Mouse (Mus musculus) midbrain, postnatal 0 days (tissue): ENCODE results near the gene Wdr82. TPM values are rescaled to one million over a fixed set of nuclear protein-coding genes. Genes with fewer than 3 reads are reported as not detected.

Experiments used
- ATAC-seq: fragments of 200-750 bp; cut with Nextera tagmentation; 2 replicates; pipeline ENCODE4 v1.8.0; 2017; ENCODE audit warnings: moderate number of reproducible peaks, mild to moderate bottlenecking, moderate TSS enrichment, moderate library complexity; ENCODE audit not compliant: low FRiP score
- DNase-seq: peaks from one replicate; pipeline ENCODE4 v3.0.0-alpha.2; 2015; ENCODE audit warnings: low spot score
- H3K27ac ChIP-seq: fragments of 300-500 bp; sonication (generic); 2 replicates; pipeline ENCODE4 v1.5.1; 2014; ENCODE audit warnings: low read depth, mild to moderate bottlenecking, low read length, mixed read lengths
- H3K27me3 ChIP-seq: fragments of 300-500 bp; sonication (generic); 2 replicates; pipeline ENCODE4 v1.6.1; 2014; ENCODE audit warnings: low read length, control low read depth, mixed read lengths; ENCODE audit not compliant: insufficient read depth
- H3K36me3 ChIP-seq: fragments of 300-500 bp; sonication (generic); 2 replicates; pipeline ENCODE4 v1.6.1; 2014; ENCODE audit warnings: low read length, control low read depth, mixed read lengths; ENCODE audit not compliant: insufficient read depth
- H3K4me1 ChIP-seq: fragments of 300-500 bp; sonication (generic); 2 replicates; pipeline ENCODE4 v1.6.1; 2014; ENCODE audit warnings: mild to moderate bottlenecking, control low read depth, antibody characterized with exemption, low read length, mixed read lengths; ENCODE audit not compliant: insufficient read depth
- H3K4me2 ChIP-seq: fragments of 300-500 bp; sonication (generic); 2 replicates; pipeline ENCODE4 v1.6.1; 2014; ENCODE audit warnings: low read depth, mild to moderate bottlenecking, low read length, mixed read lengths; ENCODE audit not compliant: poor library complexity, severe bottlenecking
- H3K4me3 ChIP-seq: fragments of 300-500 bp; sonication (generic); 2 replicates; pipeline ENCODE4 v1.5.1; 2014; ENCODE audit warnings: low read depth, mild to moderate bottlenecking, low read length, moderate library complexity
- H3K9ac ChIP-seq: fragments of 300-500 bp; sonication (generic); replicated peaks from 2 replicates; pipeline ENCODE4 v1.6.1; 2014; ENCODE audit warnings: mild to moderate bottlenecking, low read length, moderate library complexity, mixed read lengths; ENCODE audit not compliant: poor library complexity, severe bottlenecking
- H3K9me3 ChIP-seq: fragments of 300-500 bp; sonication (generic); 2 replicates; pipeline ENCODE4 v1.6.1; 2016; ENCODE audit warnings: low read length, control low read depth
- CTCF ChIP-seq: IDR thresholded peaks from 2 replicates; pipeline ENCODE4 v1.5.1; 2016; ENCODE audit warnings: antibody characterized with exemption, mild to moderate bottlenecking
- WGBS: fragments of 180-500 bp; shearing (Covaris S2); extraction: QIAGEN DNeasy Blood & Tissue Kit; methylation state at CpG from one replicate; pipeline ENCODE4 v1.1.7; 2014; 5-methylcytosine and 5-hydroxymethylcytosine counted together
- polyA plus RNA-seq: library from polyadenylated mRNA; unstranded; fragments of >200 nt; fragmentation: Nextera tagmentation; extraction: Ambion mirVana; gene quantifications from 2 replicates; pipeline ENCODE4 v1.2.1, GENCODE M21; 2015
- total RNA-seq: library from RNA; depleted of rRNA; stranded (reverse); fragments of >200 nt; gene quantifications from 2 replicates; pipeline ENCODE4 v1.2.3, GENCODE M21; 2014

The Wdr82 gene
- total and polyA plus RNA-seq, 2 experiments from 2014 or later = 31.7 to 245 TPM

DNA sequence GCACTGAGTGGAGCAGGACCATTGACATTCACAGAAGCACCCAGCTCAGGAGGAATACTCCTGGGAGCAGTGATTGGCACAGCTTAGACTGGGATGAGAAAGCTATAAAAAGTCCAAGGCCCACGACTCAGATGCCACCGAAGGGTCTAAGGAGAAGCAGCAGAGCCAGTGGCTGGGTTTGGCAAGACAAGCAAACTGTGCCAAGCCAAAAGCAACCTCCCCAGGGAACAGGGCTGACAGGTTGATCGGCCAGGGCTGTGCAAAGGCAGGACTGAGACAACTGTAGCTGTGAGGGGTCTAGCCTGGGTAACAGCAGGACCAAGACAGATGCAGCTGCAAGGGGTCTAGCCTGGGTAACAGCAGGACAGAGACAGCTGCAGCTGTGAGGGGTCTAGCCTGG lies 62.2 kb downstream of the Wdr82 start:
- H3K27ac ChIP-seq = no peak overlapping the region
- DNase-seq (no peak), ATAC-seq (no peak)
- no peaks in the 10 kb centered on the region for H3K9me3 ChIP-seq
- 87% methylated on average over 3 of the region's 3 CpGs for WGBS
- TF ChIP-seq CTCF = no peak
- H3K36me3 ChIP-seq = peaks cover 45% of the 10 kb centered on the region
- no peaks in the 10 kb centered on the region for H3K4me1 ChIP-seq
- no peak overlapping the region for H3K9ac ChIP-seq
- H3K4me3 ChIP-seq = no peak overlapping the region
- no peaks in the 10 kb centered on the region for H3K27me3 ChIP-seq
- H3K4me2 ChIP-seq = no peak overlapping the region

DNA sequence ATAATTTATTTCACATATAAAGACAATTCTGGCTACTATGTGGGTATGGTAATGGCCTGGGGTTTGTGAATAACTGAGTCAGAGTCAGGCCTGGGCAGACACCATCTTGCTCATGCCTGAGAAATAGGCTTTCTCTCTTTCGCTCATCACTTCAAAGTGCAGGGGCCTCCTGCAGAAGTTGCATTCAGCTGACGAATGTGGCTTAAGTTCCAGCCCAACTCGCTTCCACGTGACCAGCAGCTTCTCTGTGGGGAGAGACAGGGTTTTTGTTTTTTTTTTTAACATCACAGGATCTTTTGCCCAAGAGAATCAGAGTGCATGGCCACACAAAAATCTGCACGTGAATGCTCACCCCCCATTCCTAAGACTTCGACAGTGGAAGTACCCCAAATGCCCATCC lies 63.2 kb downstream of the Wdr82 start:
- no peak for TF ChIP-seq CTCF
- peaks cover 53% of the 10 kb centered on the region for H3K36me3 ChIP-seq
- H3K4me3 ChIP-seq = no peak overlapping the region
- no peak for ATAC-seq
- H3K4me1 ChIP-seq = no peaks in the 10 kb centered on the region
- no peaks in the 10 kb centered on the region for H3K9me3 ChIP-seq
- no peak for DNase-seq
- H3K27ac ChIP-seq = no peak overlapping the region
- 76% methylated on average over 6 of the region's 6 CpGs for WGBS
- H3K27me3 ChIP-seq = no peaks in the 10 kb centered on the region
- no peak overlapping the region for H3K9ac ChIP-seq
- no peak overlapping the region for H3K4me2 ChIP-seq

DNA sequence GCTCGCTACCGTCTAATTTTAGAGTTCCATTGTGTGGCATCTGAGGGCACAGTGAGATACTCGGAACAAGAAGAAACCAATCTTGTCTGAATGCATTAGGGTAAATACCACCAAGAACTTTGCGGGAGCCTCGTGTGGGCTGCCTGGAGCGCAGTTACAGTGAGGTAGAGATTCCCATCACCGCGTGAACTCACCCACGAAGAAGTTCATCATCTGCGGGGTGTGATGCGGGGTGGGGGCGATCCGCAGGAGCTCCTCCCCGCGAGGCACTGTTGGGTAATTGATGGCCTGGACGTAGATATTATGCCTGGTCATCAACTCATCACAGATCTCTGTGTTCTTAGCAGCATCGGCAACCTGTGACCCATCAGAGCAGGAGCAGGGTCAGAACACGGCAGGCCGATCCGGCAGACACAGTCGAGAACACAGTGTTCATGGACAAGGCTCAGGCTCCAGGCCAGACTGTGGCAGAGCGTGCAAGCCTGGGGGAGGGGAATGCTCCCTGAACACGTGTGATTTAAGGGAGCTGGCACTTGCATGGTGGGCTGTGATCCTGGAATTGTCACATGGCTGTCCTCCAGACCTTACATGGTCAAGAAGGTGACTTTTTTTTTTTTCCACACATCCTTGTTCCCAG lies 64.6 kb downstream of the Wdr82 start:
- 94% methylated on average over 23 of the region's 23 CpGs for WGBS
- peaks cover 59% of the 10 kb centered on the region for H3K36me3 ChIP-seq
- H3K4me3 ChIP-seq = no peak overlapping the region
- DNase-seq (no peak), ATAC-seq (no peak)
- H3K27me3 ChIP-seq = no peaks in the 10 kb centered on the region
- H3K9me3 ChIP-seq = no peaks in the 10 kb centered on the region
- no peak overlapping the region for H3K27ac ChIP-seq
- no peak for TF ChIP-seq CTCF
- H3K9ac ChIP-seq = no peak overlapping the region
- no peaks in the 10 kb centered on the region for H3K4me1 ChIP-seq
- no peak overlapping the region for H3K4me2 ChIP-seq

DNA sequence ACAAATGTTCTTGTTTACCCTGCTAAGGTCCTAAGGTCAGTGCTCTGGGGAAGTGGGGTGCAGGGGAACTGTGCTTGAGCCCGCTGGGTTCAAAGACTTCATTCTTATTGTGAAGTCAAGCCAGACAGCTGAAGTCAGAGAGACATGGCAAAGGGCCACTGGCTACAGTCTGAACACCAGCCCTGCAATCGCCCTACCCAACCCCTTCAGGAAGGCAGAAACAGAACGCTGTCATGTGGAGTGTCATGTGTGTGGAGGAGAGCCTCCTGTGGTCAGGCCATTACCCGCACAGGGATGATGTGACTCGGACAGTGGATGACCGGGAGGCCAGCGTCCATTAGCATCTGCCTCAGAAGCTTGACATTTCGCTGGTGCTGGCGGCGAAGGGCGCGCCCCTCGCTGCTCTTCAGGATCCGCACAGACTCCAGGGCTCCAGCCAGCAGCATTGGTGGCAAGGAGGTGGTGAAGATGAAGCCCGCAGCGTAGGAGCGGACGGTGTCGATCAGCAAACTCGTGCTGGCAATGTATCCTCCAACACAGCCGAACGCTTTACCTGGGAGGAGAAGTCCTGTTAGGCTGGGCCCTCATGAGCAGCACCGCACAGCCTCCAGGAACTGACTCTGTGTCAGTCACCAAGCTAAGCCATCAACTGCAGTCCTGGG lies 65.6 kb downstream of the Wdr82 start:
- H3K9me3 ChIP-seq = no peaks in the 10 kb centered on the region
- H3K27ac ChIP-seq = no peak overlapping the region
- peaks cover 68% of the 10 kb centered on the region for H3K36me3 ChIP-seq
- H3K4me2 ChIP-seq = no peak overlapping the region
- no peaks in the 10 kb centered on the region for H3K4me1 ChIP-seq
- H3K27me3 ChIP-seq = no peaks in the 10 kb centered on the region
- TF ChIP-seq CTCF = no peak
- no peak overlapping the region for H3K4me3 ChIP-seq
- 89% methylated on average over 23 of the region's 23 CpGs for WGBS
- ATAC-seq = no peak
- no peak for DNase-seq
- H3K9ac ChIP-seq = no peak overlapping the region

DNA sequence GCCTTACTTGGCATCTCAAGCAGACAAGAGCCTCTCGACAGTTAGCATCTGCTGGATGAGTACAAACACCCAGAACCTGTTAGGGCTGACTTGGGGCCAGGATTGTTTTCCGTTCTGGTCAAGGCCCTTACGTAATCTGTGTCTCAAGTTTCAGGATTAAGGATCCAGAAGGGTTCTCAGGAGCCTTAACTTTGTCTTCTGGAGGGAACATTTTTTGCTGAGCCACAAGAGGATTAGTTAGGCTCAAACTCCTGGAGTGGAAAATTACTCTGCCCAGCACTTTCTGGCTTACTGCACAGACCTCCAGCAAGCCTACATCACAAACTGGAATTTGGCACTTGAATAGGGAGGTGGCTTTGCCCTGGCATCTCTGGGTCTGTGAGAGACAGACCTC lies 66.1 kb downstream of the Wdr82 start:
- 51% methylated on average over 3 of the region's 3 CpGs for WGBS
- peaks cover 73% of the 10 kb centered on the region for H3K36me3 ChIP-seq
- no peak overlapping the region for H3K27ac ChIP-seq
- no peaks in the 10 kb centered on the region for H3K4me1 ChIP-seq
- TF ChIP-seq CTCF = no peak
- no peak overlapping the region for H3K4me2 ChIP-seq
- no peaks in the 10 kb centered on the region for H3K9me3 ChIP-seq
- H3K9ac ChIP-seq = no peak overlapping the region
- no peaks in the 10 kb centered on the region for H3K27me3 ChIP-seq
- DNase-seq = no peak
- H3K4me3 ChIP-seq = no peak overlapping the region
- ATAC-seq = no peak

DNA sequence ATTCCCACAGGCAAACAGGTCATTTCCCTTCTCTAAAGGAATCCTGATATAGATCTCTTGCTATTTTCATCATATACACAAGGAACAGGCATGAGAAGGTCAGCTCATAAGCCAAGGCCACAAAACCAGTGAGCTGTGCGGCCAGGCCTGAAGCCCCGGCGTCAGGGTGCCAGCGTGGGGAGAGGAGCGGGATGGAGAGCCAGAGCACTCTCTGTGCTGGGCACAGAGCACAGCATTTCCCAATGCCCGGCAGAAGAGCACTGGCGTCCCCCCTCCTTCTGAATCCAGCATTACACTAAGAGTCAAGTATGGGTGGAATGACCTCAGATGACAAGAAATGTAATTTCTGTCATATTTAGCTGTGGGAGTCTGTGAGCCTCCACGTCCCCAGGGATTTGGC lies 66.7 kb downstream of the Wdr82 start:
- peaks cover 79% of the 10 kb centered on the region for H3K36me3 ChIP-seq
- DNase-seq (no peak), ATAC-seq (no peak)
- H3K9me3 ChIP-seq = no peaks in the 10 kb centered on the region
- H3K27ac ChIP-seq = no peak overlapping the region
- TF ChIP-seq CTCF = no peak
- H3K27me3 ChIP-seq = no peaks in the 10 kb centered on the region
- no peak overlapping the region for H3K4me3 ChIP-seq
- H3K9ac ChIP-seq = no peak overlapping the region
- no peaks in the 10 kb centered on the region for H3K4me1 ChIP-seq
- no peak overlapping the region for H3K4me2 ChIP-seq
- 85% methylated on average over 8 of the region's 8 CpGs for WGBS
